Mouse (Mus musculus): Measurements from ENCODE around the gene Psma4.

The Psma4 gene

GRCm38 (mm10) chr9:54982401-54982800 lies 31.8 kb downstream of the Psma4 start:
- no peak for DNase-seq (ENCODE audit: low read depth, low spot score)

GRCm38 (mm10) chr9:54990362-54990761 lies 39.8 kb downstream of the Psma4 start:
- DNase-seq (ENCODE audit: low read depth, low spot score), result no peak

- no peak for DNase-seq (ENCODE audit: low read depth, low spot score)
Measured at GRCm38 (mm10) chr9:54994381-54994780, 43.8 kb downstream of the Psma4 start.

- DNase-seq (ENCODE audit: low read depth, low spot score), result no peak
Measured at GRCm38 (mm10) chr9:54995645-54996044, 45.1 kb downstream of the Psma4 start.

GRCm38 (mm10) chr9:55003609-55004008 lies 53.0 kb downstream of the Psma4 start:
- no peak for DNase-seq (ENCODE audit: low read depth, low spot score)
